Mouse (Mus musculus) CH12F3 (cell line): ENCODE data around the gene Gm20449.
"Not testable (repeated sequence)": the region's sequence is repeated elsewhere in the genome, so short reads cannot be mapped to it uniquely, and the experiment has no call there.

Experiments
- in situ Hi-C: fragments of 300-500 bp; cut with MboI; formaldehyde crosslinking; loops from 2 replicates; pipeline ENCODE4 v1.14.3; 2020; ENCODE audit warnings: low sequenced_read_pairs

The Gm20449 gene

DNA sequence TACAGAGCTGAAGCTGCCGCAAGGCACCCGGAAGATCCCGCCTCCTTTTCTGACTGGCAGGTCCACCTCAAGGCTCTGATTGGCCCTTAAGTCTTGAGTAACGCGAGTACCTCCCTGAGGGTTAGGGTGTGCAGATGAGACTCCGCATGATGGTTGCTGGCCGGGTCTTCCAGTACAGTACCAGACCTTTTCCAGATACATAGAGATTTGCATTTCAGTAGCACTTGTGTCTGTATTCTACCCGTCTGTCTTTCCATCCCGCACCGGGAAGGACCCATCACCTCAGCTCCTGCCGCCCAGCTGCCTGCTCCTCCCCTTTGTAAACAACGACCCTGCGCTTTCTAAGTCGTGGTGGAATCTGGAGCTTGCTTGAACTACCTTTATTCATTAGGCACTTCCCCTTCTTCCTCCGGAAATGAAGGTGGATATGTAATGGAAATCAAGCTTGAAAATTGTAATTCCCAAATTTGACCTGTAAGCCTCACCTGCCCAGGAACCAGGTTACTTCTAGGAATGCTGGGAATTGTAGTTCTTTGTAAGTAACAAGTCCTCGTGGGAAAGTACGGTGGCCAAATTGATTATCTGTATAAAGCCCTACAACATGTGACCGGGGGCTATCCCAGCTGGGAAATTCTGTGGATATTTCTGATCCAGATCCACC lies at the start of gene Gm20449, which contains the start of gene AW146154:
TSS of gene Gm20449 (minus strand) at position 29 of the 661 bp plus-strand sequence.
TSS of gene AW146154 (minus strand) at position 502 of the 661 bp plus-strand sequence.
- in situ Hi-C loops = no loop called here

GRCm38 (mm10) chr7:41512672-41513071 lies 13.5 kb upstream of the Gm20449 start:
- in situ Hi-C loops = no loop called here

GRCm38 (mm10) chr7:41512207-41512606 lies 13.0 kb upstream of the Gm20449 start:
- in situ Hi-C loops = no loop called here

- in situ Hi-C loops = no loop called here
These were observed 3.2 kb upstream of the Gm20449 start for GRCm38 (mm10) chr7:41502402-41502801.

DNA sequence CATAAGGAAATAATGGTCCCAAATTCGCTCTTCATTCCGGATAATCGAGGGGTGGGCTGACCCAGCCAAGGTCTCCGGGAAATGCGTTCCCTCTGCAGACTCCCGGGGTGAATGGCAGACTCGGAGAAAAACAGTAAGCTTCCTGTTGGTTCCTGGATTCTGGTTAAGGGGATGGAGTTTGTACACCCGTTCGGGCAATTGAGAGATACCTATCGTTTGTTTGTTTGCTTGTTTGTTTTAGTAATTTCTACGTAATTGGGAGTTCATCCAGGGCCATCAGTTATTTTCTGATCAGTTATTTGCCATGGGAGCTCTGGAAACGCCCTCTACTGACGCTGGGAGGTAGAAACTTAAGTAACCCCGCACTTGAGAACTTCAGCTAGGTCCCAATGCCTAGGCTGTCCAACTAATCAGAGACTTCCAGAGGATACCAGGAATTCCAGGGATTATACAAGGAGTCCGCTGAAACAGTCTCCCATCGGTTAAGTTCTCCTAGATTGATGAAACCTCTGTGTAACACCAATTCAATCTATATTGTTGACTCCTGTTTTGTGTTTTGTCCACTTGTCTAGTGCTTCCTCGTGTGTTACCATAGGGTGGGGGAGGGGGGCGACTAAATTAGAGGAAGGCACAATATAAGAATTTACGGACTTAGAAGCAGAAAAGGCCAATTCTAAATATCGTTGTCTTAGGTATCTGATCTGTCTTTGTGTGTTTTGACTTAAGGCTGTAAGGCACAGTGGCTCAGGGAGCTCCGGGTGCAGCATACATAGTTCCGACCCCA lies 1.1 kb upstream of the Gm20449 start:
- in situ Hi-C loops = no loop called here

DNA sequence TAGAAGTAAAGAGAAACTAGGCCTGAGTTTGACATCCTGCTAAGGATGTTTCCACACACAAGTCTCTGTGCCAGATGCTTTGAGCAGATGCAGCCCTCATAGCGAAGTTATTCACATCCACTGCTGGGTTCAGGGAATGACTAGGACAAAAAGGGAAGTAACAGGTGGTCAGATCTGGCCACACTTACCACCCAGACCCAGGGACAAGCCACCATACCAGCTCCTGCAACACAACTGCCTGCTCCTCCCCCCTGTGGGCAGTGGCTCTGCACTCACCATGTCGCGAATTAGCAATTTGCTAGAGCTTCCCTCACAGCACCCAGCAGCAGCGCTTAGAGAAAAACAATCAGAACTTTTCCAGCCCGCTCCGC lies 214 bp downstream of the Gm20449 start:
- in situ Hi-C loops = not testable (repeated sequence)

DNA sequence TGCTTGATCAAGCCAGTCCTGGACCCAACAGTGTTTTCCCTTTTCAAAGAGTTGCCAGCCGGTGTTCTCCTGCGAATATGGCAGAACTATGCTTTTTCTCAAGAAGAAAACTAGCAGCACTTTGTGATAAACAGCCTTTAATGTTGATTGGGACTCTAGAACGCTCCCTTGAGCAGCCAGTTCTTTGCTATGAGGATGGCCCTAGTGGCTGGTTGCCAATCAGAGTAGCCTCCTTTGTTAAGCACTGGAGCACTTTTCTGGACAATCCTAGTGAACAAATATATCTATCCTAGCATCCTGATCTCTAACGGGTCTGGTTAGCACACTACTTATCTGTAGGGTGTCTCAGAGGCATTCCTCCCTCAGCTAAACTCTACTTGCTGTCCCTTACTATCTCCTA lies 753 bp downstream of the Gm20449 start:
- in situ Hi-C loops = not testable (repeated sequence)

GRCm38 (mm10) chr7:41497871-41498270 lies 1.3 kb downstream of the Gm20449 start:
- in situ Hi-C loops = no loop called here

- in situ Hi-C loops = no loop called here
These were observed 47.4 kb downstream of the Gm20449 start for GRCm38 (mm10) chr7:41451864-41452263.

DNA sequence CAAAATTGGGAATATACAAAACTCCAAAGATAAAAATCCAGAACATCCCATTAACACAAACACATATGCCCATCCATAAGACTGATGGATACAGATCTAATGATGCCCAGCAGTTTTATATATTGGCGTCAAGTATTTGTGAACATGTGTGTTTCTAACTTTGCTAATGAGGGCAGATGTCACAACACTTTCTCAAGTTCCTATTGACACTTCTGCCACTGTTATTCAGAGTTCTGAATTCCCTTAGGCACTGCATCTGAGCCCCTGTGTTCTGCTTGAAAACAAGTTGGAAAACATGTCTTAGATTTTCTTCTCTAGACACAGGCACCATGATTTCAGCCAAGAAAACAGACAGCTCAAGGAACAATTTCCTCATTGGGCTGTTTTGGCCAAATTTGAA lies 50.6 kb downstream of the Gm20449 start, which contains the start of gene Vmn2r57:
TSS of gene Vmn2r57 (minus strand) at position 101 of the 400 bp plus-strand sequence.
- in situ Hi-C loops = not testable (repeated sequence)

DNA sequence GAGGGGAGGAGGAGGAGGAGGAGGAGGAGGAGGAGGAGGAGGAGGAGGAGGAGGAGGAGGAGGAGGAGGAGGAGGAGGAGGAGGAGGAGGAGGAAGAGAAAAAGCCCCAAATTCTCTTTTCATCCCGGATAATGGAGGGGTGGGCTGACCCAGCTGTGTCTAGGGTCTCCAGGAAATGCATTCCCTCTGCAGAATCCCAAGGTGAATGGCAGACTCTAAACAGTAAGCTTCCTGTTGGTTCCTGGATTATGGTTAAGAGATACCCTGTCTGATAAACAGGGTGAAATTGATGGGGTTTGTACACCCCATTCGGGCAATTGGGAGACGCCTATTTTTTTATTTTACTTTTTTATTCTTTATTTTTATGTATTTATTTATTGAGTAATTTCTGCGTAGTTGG lies 105.1 kb downstream of the Gm20449 start:
- in situ Hi-C loops = no loop called here

DNA sequence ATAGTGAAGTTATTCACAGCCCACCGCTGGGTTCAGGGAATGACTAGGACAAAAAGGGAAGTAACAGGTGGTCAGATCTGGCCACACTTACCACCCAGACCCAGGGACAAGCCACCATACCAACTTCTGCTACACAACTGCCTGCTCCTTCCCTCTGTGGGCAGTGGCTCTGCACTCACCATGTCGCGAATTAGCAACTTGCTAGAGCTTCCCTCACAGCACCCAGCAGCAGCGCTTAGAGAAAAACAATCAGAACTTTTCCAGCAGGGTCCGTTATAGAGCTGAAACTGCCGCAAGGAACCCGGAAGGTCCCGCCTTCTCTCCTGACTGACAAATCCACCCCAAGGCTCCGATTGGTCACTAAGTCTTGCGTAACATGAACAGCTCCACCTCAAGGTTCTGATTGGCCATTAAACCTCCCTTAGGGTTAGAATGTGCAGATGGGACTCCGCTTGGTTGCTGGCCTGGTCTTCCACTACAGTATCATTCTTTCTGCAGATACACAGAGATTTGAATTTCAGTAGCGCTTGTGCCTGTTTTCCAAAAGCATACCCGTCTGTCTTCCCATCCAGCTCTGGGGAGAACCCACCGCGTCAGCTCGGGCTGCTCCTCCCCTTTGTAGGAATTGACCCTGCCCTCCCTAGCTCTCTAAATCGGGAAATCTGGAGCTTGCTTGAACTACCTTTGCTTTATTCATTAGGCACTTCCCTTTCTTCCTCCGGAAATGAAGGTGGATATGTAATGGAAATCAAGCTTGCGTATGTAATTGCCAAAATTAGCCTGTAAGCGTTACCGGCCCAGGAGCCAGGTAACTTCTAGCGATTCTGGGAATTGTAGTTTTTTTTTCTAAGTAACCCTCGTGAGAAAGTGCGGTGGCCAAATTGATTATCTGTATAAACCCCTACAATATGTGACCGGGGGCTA lies 105.9 kb downstream of the Gm20449 start, which contains the start of gene AI987944:
TSS of gene AI987944 (minus strand) at position 332 of the 924 bp plus-strand sequence.
- in situ Hi-C loops = no loop called here
